8 mouse cellular contexts compared by ENCODE assay signal in genomic region chr12:54200172-54200571, GRCm38 (mm10). TPM values are rescaled to one million over a fixed set of nuclear protein-coding genes. Genes with fewer than 3 reads are reported as not detected.
A peak's percentile ranks its signal among the peaks of the same experiment; 100 is the strongest.
DNase-seq lines count a peak whose midpoint lies in the region; ATAC-seq and TF ChIP-seq lines count a peak whose summit lies in the region.

No protein-coding gene starts in this region.

- peaks cover 19% of the 10 kb centered on the region for H3K4me1 ChIP-seq in forebrain, postnatal 0 days (ENCODE audit: insufficient read depth)
- H3K4me1 ChIP-seq in forebrain, embryonic 16.5 days (replicated peaks; ENCODE audit: control insufficient read depth, insufficient read depth, low read length): peaks cover 44% of the 10 kb centered on the region
- peaks cover 17% of the 10 kb centered on the region for H3K4me1 ChIP-seq in midbrain, embryonic 14.5 days (ENCODE audit: control insufficient read depth, insufficient read depth, low read length)
- H3K4me1 ChIP-seq in midbrain, embryonic 16.5 days (ENCODE audit: control insufficient read depth, insufficient read depth, low read length): peaks cover 24% of the 10 kb centered on the region
- peaks cover 64% of the 10 kb centered on the region for H3K4me1 ChIP-seq in embryonic facial prominence, embryonic 13.5 days
- H3K4me1 ChIP-seq in liver, postnatal 0 days (ENCODE audit: insufficient read depth): peaks cover 55% of the 10 kb centered on the region

- peak; percentile 54 for TF ChIP-seq CTCF in forebrain, postnatal 0 days (IDR thresholded peaks at IDR 0.05; ENCODE audit: low read depth)
- peak; percentile 70 for TF ChIP-seq CTCF in liver, postnatal 0 days (IDR thresholded peaks at IDR 0.05; ENCODE audit: low read depth)

- no peak for DNase-seq in forebrain, postnatal 0 days
- peak; percentile 32 for DNase-seq in midbrain, embryonic 14.5 days
- DNase-seq in liver, postnatal 0 days: peak; percentile 72
- no peak for DNase-seq in urinary bladder, postnatal 25 days (ENCODE audit: low spot score)

- peaks cover 6% of the 10 kb centered on the region; the same call in 1 of the 2 replicates for H3K27me3 ChIP-seq in forebrain, postnatal 0 days (ENCODE audit: insufficient read depth, low read length)
- H3K27me3 ChIP-seq in forebrain, embryonic 16.5 days (replicated peaks; ENCODE audit: control insufficient read depth, insufficient read depth, low read length): no peaks in the 10 kb centered on the region
- peaks cover 23% of the 10 kb centered on the region for H3K27me3 ChIP-seq in midbrain, embryonic 14.5 days (ENCODE audit: control insufficient read depth, insufficient read depth, low read length)
- H3K27me3 ChIP-seq in midbrain, embryonic 16.5 days (ENCODE audit: control insufficient read depth, insufficient read depth, low read depth, low read length): peaks cover 10% of the 10 kb centered on the region
- H3K27me3 ChIP-seq in embryonic facial prominence, embryonic 13.5 days: peaks cover 27% of the 10 kb centered on the region
- no peaks in the 10 kb centered on the region for H3K27me3 ChIP-seq in liver, postnatal 0 days (ENCODE audit: insufficient read depth, low read length)

- WGBS in forebrain, postnatal 0 days: 17% methylated on average over 4 of the region's 4 CpGs
- WGBS in forebrain, embryonic 16.5 days: 20% methylated on average over 4 of the region's 4 CpGs
- WGBS in midbrain, embryonic 14.5 days: 43% methylated on average over 4 of the region's 4 CpGs
- 42% methylated on average over 4 of the region's 4 CpGs for WGBS in midbrain, embryonic 16.5 days
- 26% methylated on average over 4 of the region's 4 CpGs for WGBS in embryonic facial prominence, embryonic 13.5 days
- WGBS in liver, postnatal 0 days (ENCODE audit: insufficient replicate concordance): 32% methylated on average over 4 of the region's 4 CpGs

- H3K4me3 ChIP-seq in forebrain, postnatal 0 days (ENCODE audit: low read depth, low read length): no peak overlapping the region
- H3K4me3 ChIP-seq in forebrain, embryonic 16.5 days (replicated peaks; ENCODE audit: low read length): no peak overlapping the region
- no peak overlapping the region for H3K4me3 ChIP-seq in midbrain, embryonic 14.5 days (replicated peaks; ENCODE audit: low read depth, low read length)
- H3K4me3 ChIP-seq in midbrain, embryonic 16.5 days (ENCODE audit: low read depth, low read length): no peak overlapping the region
- H3K4me3 ChIP-seq in embryonic facial prominence, embryonic 13.5 days: no peak overlapping the region
- H3K4me3 ChIP-seq in liver, postnatal 0 days (ENCODE audit: low read depth, low read length): peak overlapping the region; percentile 78

- H3K4me2 ChIP-seq in forebrain, postnatal 0 days (ENCODE audit: low read depth): no peak overlapping the region
- no peak overlapping the region for H3K4me2 ChIP-seq in forebrain, embryonic 16.5 days (ENCODE audit: low read length)
- no peak overlapping the region for H3K4me2 ChIP-seq in midbrain, embryonic 14.5 days (ENCODE audit: low read length)
- H3K4me2 ChIP-seq in midbrain, embryonic 16.5 days (ENCODE audit: low read length): no peak overlapping the region
- H3K4me2 ChIP-seq in embryonic facial prominence, embryonic 13.5 days: 0 out of 2 replicates have a peak overlapping the region, but pooled peaks have one; percentile 11
- H3K4me2 ChIP-seq in liver, postnatal 0 days (ENCODE audit: low read depth, low read length): peak overlapping the region; percentile 90

- no peak for ATAC-seq in forebrain, postnatal 0 days
- ATAC-seq in forebrain, embryonic 16.5 days: no peak
- no peak for ATAC-seq in midbrain, embryonic 14.5 days (ENCODE audit: low FRiP score, low TSS enrichment)
- ATAC-seq in midbrain, embryonic 16.5 days: no peak
- ATAC-seq in embryonic facial prominence, embryonic 13.5 days (ENCODE audit: insufficient number of reproducible peaks, insufficient read depth, low FRiP score, low TSS enrichment, low read depth): no peak
- no peak for ATAC-seq in liver, postnatal 0 days
- no peak for ATAC-seq in erythroid progenitor cell, adult 5-6 weeks (replicated peaks; ENCODE audit: low FRiP score, poor library complexity, severe bottlenecking)

- no peak for TF ChIP-seq EP300 in liver, postnatal 0 days (IDR thresholded peaks at IDR 0.05; ENCODE audit: low read depth)

- H3K27ac ChIP-seq in forebrain, postnatal 0 days (ENCODE audit: low read depth, low read length): no peak overlapping the region
- no peak overlapping the region for H3K27ac ChIP-seq in forebrain, embryonic 16.5 days (ENCODE audit: low read length)
- H3K27ac ChIP-seq in midbrain, embryonic 14.5 days (replicated peaks; ENCODE audit: low read depth, low read length): no peak overlapping the region
- H3K27ac ChIP-seq in midbrain, embryonic 16.5 days (ENCODE audit: low read length): no peak overlapping the region
- no peak overlapping the region for H3K27ac ChIP-seq in embryonic facial prominence, embryonic 13.5 days
- no peak overlapping the region for H3K27ac ChIP-seq in liver, postnatal 0 days (ENCODE audit: low read depth)

- H3K9ac ChIP-seq in forebrain, postnatal 0 days: no peak overlapping the region
- no peak overlapping the region for H3K9ac ChIP-seq in forebrain, embryonic 16.5 days (replicated peaks; ENCODE audit: low read depth, low read length)
- H3K9ac ChIP-seq in midbrain, embryonic 14.5 days (replicated peaks; ENCODE audit: low read length): no peak overlapping the region
- H3K9ac ChIP-seq in midbrain, embryonic 16.5 days (ENCODE audit: low read depth, low read length): no peak overlapping the region
- no peak overlapping the region for H3K9ac ChIP-seq in embryonic facial prominence, embryonic 13.5 days
- H3K9ac ChIP-seq in liver, postnatal 0 days (replicated peaks): 0 out of 2 replicates have a peak overlapping the region, but pooled peaks have one; percentile 1

- no peaks in the 10 kb centered on the region for H3K9me3 ChIP-seq in forebrain, postnatal 0 days (ENCODE audit: low read length)
- no peaks in the 10 kb centered on the region for H3K9me3 ChIP-seq in forebrain, embryonic 16.5 days (ENCODE audit: control insufficient read depth, low read length)
- no peaks in the 10 kb centered on the region for H3K9me3 ChIP-seq in midbrain, embryonic 14.5 days (ENCODE audit: control insufficient read depth, low read length)
- no peaks in the 10 kb centered on the region for H3K9me3 ChIP-seq in midbrain, embryonic 16.5 days (replicated peaks; ENCODE audit: control insufficient read depth, low read length, poor library complexity, severe bottlenecking)
- H3K9me3 ChIP-seq in embryonic facial prominence, embryonic 13.5 days: no peaks in the 10 kb centered on the region
- H3K9me3 ChIP-seq in liver, postnatal 0 days (ENCODE audit: low read length): no peaks in the 10 kb centered on the region

- H3K36me3 ChIP-seq in forebrain, postnatal 0 days (ENCODE audit: insufficient read depth): no peaks in the 10 kb centered on the region
- no peaks in the 10 kb centered on the region for H3K36me3 ChIP-seq in forebrain, embryonic 16.5 days (ENCODE audit: control insufficient read depth, insufficient read depth)
- H3K36me3 ChIP-seq in midbrain, embryonic 14.5 days (ENCODE audit: control insufficient read depth, insufficient read depth, low read length): no peaks in the 10 kb centered on the region
- no peaks in the 10 kb centered on the region for H3K36me3 ChIP-seq in midbrain, embryonic 16.5 days (ENCODE audit: control insufficient read depth, insufficient read depth, low read length)
- H3K36me3 ChIP-seq in embryonic facial prominence, embryonic 13.5 days: no peaks in the 10 kb centered on the region
- H3K36me3 ChIP-seq in liver, postnatal 0 days (replicated peaks; ENCODE audit: insufficient read depth, low read length): no peaks in the 10 kb centered on the region

RNA-seq across cellular contexts. Expression of gene Egln3, which starts 3.5 kb away (rescaled TPM):
- 8.6 and 11.8 TPM in 2 replicates for total RNA-seq in forebrain, postnatal 0 days (2014; rRNA removed)
- polyA plus RNA-seq in forebrain, postnatal 0 days (2015; fragmentation: Nextera tagmentation; extraction: Ambion mirVana): 5.2 and 5.6 TPM in 2 replicates
- 7.1 and 8.7 TPM in 2 replicates for polyA plus RNA-seq in forebrain, embryonic 16.5 days (2015; fragmentation: Nextera tagmentation; extraction: Ambion mirVana)
- polyA plus RNA-seq in midbrain, embryonic 14.5 days (2014; fragmentation: Nextera tagmentation; extraction: Ambion mirVana): 5.6 and 5.9 TPM in 2 replicates
- 3.4 and 5.7 TPM in 2 replicates for polyA plus RNA-seq in midbrain, embryonic 16.5 days (2015; fragmentation: Nextera tagmentation; extraction: Ambion mirVana)
- polyA plus RNA-seq in embryonic facial prominence, embryonic 13.5 days (2015; fragmentation: Nextera tagmentation; extraction: Ambion mirVana): 6.7 and 7.0 TPM in 2 replicates
- polyA plus RNA-seq in liver, postnatal 0 days (2015; fragmentation: Nextera tagmentation; extraction: Ambion mirVana): 8.6 and 12.1 TPM in 2 replicates
- 3.8 and 5.4 TPM in 2 replicates for total RNA-seq in erythroid progenitor cell, adult 5-6 weeks (2015; ENCODE audit: low replicate concordance)
- 0.68 and 0.90 TPM in 2 replicates for total RNA-seq in erythroid progenitor cell, adult 5-6 weeks (2017; ENCODE audit: low replicate concordance)

Comparison
In these comparisons a context has a peak if more than half of its experiments do, and no peak if none do; other contexts are left out.
1. DNase-seq: peak in midbrain, embryonic 14.5 days (single experiment) and liver, postnatal 0 days (single experiment); none in forebrain, postnatal 0 days (single experiment) and urinary bladder, postnatal 25 days (single experiment).
2. H3K4me2 ChIP-seq: peak in embryonic facial prominence, embryonic 13.5 days (single experiment) and liver, postnatal 0 days (single experiment); none in forebrain, postnatal 0 days (single experiment), forebrain, embryonic 16.5 days (single experiment), midbrain, embryonic 14.5 days (single experiment) and midbrain, embryonic 16.5 days (single experiment).